Mouse (Mus musculus): ENCODE measurements around the gene Carhsp1.

DNA sequence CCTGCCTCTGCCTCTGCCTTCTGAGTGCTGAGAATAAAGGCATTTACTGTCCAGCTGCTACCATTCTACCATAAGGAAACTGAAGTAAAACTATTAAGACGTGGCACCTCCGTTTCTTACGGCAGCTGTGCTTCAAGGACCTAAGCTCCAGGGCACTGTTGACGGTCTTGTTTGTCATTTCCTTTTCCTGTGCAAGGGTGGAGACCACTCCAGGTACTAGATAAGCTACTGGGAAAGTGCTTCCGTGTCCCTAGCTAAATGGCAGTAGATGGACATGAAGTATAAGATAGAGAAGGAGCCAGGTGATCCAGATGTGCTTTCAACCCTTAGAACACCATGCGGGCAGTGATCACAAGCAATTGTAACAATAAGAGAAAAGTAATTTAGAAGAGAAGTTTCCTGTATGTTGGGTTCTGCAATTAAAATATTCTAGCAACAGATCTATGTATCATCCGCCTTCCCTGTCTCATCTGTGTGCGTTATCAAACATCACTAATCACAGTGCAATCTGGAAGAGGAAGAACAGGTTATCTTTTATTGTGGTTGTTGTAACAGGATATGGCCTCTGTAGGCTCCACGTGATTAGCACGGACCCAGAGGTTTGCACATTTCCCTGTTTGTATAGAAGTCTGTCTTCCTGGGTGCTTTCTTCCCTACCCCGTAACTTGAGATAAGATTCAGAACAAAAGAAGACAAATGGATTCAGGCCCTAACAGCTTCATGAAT is 32.3 kb downstream of the Carhsp1 start:
- TF ChIP-seq POLR2A (IDR thresholded peaks at IDR 0.05; ENCODE audit: borderline replicate concordance, extremely low read depth, insufficient read depth, insufficient read length, poor library complexity, severe bottlenecking) (no peak), CTCF (IDR thresholded peaks at IDR 0.05; ENCODE audit: borderline replicate concordance, extremely low read depth, insufficient read depth, insufficient read length) (no peak)
